Mouse (Mus musculus): ENCODE results near the gene Dgki. TPM values are rescaled to one million over a fixed set of nuclear protein-coding genes. Genes with fewer than 3 reads are reported as not detected.

Dgki gene
- total and polyA plus RNA-seq, 3 experiments = 4.4 to 8.7 (median 7.7) TPM

DNA sequence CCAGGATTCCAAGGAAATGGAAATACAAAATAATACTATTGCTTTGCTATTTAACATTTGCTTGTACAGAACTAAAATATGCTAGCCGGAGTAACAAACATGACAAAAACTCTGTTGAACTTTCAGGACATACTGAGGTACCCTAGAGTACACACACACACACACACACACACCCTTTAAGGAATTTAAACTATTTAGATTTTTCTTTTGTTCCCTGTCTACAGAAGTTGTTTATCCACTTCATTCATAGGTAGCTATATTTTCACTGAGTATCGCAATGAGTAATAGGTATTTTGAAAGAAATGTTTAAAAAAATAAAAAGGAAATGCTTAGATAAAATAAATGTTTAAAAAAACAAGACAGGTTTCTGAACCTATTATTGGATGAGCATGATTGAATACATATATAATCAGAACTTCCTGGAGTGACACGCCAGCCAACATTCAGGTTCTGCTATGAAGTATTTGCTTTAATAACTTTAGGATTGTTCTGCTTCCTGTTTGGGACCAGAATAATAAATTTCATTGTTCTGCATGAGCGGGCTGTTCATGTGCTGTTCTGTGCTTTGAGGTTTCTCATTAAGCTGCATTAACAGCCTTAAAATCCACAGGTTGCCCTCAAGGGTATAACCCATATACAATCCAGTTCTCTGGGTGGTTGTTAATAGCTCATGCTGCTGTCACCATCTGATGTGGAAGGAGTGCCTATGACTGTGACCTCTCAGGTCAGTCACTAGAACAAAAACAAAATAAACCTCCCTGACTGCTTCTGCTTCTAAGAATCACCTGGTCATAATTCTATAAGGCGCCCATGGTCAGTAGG, 457.7 kb downstream of the Dgki start:
- Histone ChIP-seq H3K27me3 (replicated peaks) (no peaks in the 10 kb centered on the region), H3K4me3 (replicated peaks in 1 of 3; ENCODE audit: low read depth in 2 of 3, low read length in 2 of 3, poor library complexity in 1 of 3) (no peak overlapping the region), H3K79me2 (replicated peaks; ENCODE audit: control insufficient read depth, extremely low read depth, insufficient read depth, poor library complexity, severe bottlenecking) (no peaks in the 10 kb centered on the region), H3K9ac (ENCODE audit: insufficient read depth, low read depth) (no peak overlapping the region), H3K9me3 (replicated peaks; ENCODE audit: low read length) (no peaks in the 10 kb centered on the region), H3K36me3 (replicated peaks in 1 of 2; ENCODE audit: control insufficient read depth in 1 of 2, insufficient read depth in 1 of 2, low read length in 1 of 2) (peaks cover 5 to 14% of the 10 kb centered on the region in 2 experiments), H3K4me1 (ENCODE audit: control insufficient read depth in 1 of 2, insufficient read depth in 2 of 2) (peaks cover 3 to 18% of the 10 kb centered on the region in 2 experiments; a peak in 3 of 4 replicates), H3K4me2 (ENCODE audit: insufficient read depth, low read depth, poor library complexity, severe bottlenecking) (no peak overlapping the region), H3K27ac (ENCODE audit: insufficient read depth, low read depth) (no peak overlapping the region)
- DNase-seq (ENCODE audit: extremely low read depth) = no peak
- dilution Hi-C loops (cut with MboI; ENCODE audit: extremely low pct_ligation_motif_present, extremely low pct_unique_long_range_greater_than_20kb, low sequenced_read_pairs) (no loop called here), in situ Hi-C loops (cut with MboI; ENCODE audit: low pct_ligation_motif_present, low pct_unique_long_range_greater_than_20kb, low sequenced_read_pairs) (no loop called here)
- TF ChIP-seq POLR2A (IDR thresholded peaks at IDR 0.05; ENCODE audit: low read depth, low read length) (no peak), TCF12 (IDR thresholded peaks at IDR 0.05; ENCODE audit: low read depth, low read length) (no peak), MAZ (IDR thresholded peaks at IDR 0.05; ENCODE audit: low read depth, low read length) (no peak), MAFK (IDR thresholded peaks at IDR 0.05; ENCODE audit: insufficient replicate concordance, low read length) (no peak), NRF1 (IDR thresholded peaks at IDR 0.05; ENCODE audit: low read depth, low read length) (no peak), MEF2A (IDR thresholded peaks at IDR 0.05; ENCODE audit: borderline replicate concordance, low read depth, low read length) (no peak), UBTF (IDR thresholded peaks at IDR 0.05; ENCODE audit: low read depth, low read length) (no peak), BHLHE40 (IDR thresholded peaks at IDR 0.05; ENCODE audit: low read depth, low read length) (no peak), EP300 (IDR thresholded peaks at IDR 0.05; ENCODE audit: low read length) (no peak), JUND (conservative IDR thresholded peaks at IDR 0.05; ENCODE audit: low read depth, low read length) (no peak), SIN3A (IDR thresholded peaks at IDR 0.05; ENCODE audit: low read length) (no peak)

- in situ Hi-C loops (cut with MboI; ENCODE audit: low pct_ligation_motif_present, low pct_unique_long_range_greater_than_20kb, low sequenced_read_pairs) = no loop called here
- Histone ChIP-seq H3K4me3 (replicated peaks in 1 of 3; ENCODE audit: low read depth in 2 of 3, low read length in 2 of 3, poor library complexity in 1 of 3) (no peak overlapping the region), H3K27me3 (replicated peaks) (no peaks in the 10 kb centered on the region), H3K4me1 (ENCODE audit: control insufficient read depth in 1 of 2, insufficient read depth in 2 of 2) (peaks cover 3 to 22% of the 10 kb centered on the region in 2 experiments; a peak in 3 of 4 replicates), H3K9ac (ENCODE audit: insufficient read depth, low read depth) (no peak overlapping the region), H3K27ac (ENCODE audit: insufficient read depth, low read depth) (no peak overlapping the region), H3K79me2 (replicated peaks; ENCODE audit: control insufficient read depth, extremely low read depth, insufficient read depth, poor library complexity, severe bottlenecking) (no peaks in the 10 kb centered on the region), H3K36me3 (replicated peaks in 1 of 2; ENCODE audit: control insufficient read depth in 1 of 2, insufficient read depth in 1 of 2, low read length in 1 of 2) (peaks cover 2 to 8% of the 10 kb centered on the region in 2 experiments), H3K4me2 (ENCODE audit: insufficient read depth, low read depth, poor library complexity, severe bottlenecking) (no peak overlapping the region), H3K9me3 (replicated peaks; ENCODE audit: low read length) (no peaks in the 10 kb centered on the region)
- TF ChIP-seq USF1 (IDR thresholded peaks at IDR 0.05; ENCODE audit: low read depth, low read length) (no peak), SMC3 (IDR thresholded peaks at IDR 0.05; ENCODE audit: low read depth, low read length) (no peak), ELF1 (IDR thresholded peaks at IDR 0.05; ENCODE audit: low read depth, low read length) (no peak), JUND (conservative IDR thresholded peaks at IDR 0.05; ENCODE audit: low read depth, low read length) (no peak), MYC (IDR thresholded peaks at IDR 0.05; ENCODE audit: low read depth, low read length) (no peak), BHLHE40 (IDR thresholded peaks at IDR 0.05; ENCODE audit: low read depth, low read length) (no peak), CHD2 (IDR thresholded peaks at IDR 0.05; ENCODE audit: low read length) (no peak), HCFC1 (IDR thresholded peaks at IDR 0.05; ENCODE audit: low read depth, low read length) (no peak), IRF4 (IDR thresholded peaks at IDR 0.05; ENCODE audit: low read depth, low read length) (no peak)
- dilution Hi-C loops (cut with MboI; ENCODE audit: extremely low pct_ligation_motif_present, extremely low pct_unique_long_range_greater_than_20kb, low sequenced_read_pairs) = no loop called here
- DNase-seq (ENCODE audit: extremely low read depth) = no peak
These were observed 458.3 kb downstream of the Dgki start for GRCm38 (mm10) chr6:36841701-36842100.

Measured in CH12.LX (cell line).